Mouse (Mus musculus) retina, postnatal 1 day (tissue): ENCODE measurements at regions not wholly inside any gene's neighbourhood (a gene's known extent, or its start where the extent isn't known, plus 50 kb on each side); places are given as distances from the start of the nearest gene placed in this dataset.
A peak's percentile ranks its signal among the peaks of the same experiment; 100 is the strongest.
"Not testable (repeated sequence)": the region's sequence is repeated elsewhere in the genome, so short reads cannot be mapped to it uniquely, and the experiment has no call there.

Source experiments
- DNase-seq: peaks from one replicate; pipeline ENCODE4 v3.0.0-alpha.2; 2012

DNA sequence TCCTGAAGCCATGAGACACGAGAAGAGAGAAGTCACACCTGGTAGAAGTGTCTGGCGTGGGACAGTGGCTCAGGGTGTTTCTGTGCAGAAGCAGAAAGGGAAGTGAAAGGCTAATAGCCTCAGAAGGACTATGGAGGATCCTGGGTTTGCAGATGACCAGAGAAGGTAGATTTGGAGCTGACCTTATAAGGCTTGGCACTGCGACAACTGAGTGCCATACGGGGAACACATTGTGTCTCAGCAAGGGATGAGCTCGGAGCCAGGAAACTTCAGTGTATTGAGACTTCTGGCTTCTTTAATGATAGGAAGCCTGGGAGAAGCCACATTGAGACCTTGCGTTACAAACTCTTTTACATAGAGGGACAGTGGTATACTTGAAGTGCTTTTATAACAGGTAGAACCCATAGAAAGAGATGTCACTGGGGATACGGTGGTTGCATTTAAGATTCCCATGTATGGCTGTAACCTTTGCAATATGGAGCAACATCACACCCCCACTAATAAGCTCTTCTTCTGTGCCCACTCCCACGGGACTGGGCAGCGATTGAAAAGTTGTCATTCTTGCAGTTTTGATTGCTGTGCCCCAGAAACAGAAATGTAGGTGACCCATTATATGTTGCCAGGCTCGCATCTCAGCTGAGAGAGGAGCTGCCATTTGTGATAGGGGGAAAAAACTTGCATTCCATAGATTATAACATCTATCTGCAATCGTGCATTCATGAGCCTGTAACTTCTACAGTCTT, 61.8 kb upstream of the Dync1i1 start:
- DNase-seq: no peak

DNA sequence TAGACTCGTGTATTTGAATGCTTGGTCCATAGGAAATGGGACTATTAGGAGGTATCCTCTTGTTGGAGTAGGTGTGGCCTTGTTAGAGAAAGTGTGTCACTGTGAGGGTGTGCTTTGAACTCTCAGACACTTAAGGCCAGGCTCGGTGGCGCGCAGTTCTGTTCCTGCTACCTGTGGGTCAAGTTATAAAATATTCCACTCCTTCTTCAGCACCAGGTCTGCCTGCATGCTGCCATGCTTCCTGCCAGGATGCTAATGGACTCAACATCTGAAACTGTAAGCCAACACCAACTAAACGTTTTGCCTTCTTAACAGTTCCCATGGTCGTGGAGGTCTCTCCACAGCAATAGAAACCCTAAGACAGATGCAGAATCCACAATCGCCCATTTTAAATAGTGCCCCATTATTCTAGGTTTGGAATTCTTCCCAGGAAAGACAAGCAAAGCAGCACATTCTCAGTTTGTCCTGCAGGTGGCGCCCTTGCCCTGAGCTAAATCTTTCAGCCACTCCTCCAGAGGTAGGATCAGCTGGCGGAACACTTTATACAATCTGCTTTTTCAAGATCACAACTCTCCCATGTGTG, 80.2 kb upstream of the Dync1i1 start:
- DNase-seq: peak; percentile 79

DNA sequence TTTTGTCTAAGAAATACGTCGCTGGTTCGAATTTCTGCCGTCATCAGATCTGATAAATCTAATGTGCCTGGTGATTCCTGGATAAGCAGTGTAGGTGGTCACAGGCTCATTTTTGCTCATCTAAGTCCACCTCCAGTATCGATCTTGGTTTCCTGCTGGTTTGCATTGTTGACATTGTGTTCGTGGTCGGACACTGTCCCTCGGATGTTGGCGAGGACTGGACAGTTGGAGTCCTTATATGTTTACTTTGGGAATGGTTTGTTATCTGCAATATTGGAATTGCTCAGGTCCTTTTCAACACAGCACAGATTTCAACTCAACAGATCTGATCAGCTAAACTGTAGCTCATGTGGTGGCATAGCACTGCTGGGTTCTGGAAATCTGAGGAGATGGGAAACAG, 91.2 kb upstream of the Dync1i1 start:
- no peak for DNase-seq

DNA sequence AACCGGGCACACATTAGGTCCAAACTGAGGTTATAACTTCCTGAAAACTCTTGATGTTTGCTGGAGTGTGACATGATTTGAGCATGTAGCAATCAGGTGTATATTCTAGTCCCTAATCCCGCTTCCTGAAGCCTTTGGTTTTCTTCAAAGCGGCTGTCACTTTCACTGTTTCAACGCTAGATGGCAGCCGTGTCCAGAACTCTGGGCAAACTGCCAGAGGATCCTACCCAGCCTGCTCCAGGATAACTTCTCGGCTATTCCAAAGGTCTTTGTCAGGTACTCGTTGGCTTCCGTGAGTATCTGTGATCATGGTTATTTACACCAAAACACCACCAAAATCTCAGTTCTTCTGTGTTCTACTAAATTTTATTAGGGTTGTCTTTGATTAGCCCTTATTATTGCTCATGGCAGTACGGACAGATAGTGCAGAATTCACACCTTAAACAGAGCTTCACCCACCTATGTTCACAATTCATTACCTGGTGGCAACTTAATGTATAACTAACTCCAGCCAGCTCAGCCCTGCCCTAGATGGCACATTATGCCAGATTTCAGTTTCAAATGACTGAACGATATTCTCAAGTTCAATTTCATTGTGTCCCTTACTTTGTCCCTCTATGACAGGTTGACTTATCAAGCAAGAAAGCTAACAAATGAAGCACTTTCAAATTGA, 92.3 kb upstream of the Dync1i1 start:
- peak; percentile 81 for DNase-seq

DNA sequence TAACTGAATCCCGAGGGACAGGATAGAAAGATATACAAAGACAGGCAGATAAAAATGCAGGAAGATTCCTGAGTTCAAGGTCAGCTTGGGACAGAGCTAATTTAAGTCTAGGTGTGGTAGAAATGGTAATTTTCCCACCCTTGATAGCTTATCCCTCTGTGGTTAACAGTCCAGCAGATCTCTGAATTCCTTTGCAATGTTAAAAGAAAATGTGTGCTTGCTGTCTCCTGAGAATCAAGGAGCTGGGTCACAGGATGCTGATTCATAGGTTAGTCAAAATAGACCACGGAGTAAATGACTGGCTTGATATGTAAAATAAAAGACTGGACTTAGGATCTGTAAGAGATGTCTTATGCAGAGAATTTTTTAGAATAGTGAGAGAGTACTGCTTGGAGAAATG, 101.4 kb upstream of the Dync1i1 start:
- no peak for DNase-seq

DNA sequence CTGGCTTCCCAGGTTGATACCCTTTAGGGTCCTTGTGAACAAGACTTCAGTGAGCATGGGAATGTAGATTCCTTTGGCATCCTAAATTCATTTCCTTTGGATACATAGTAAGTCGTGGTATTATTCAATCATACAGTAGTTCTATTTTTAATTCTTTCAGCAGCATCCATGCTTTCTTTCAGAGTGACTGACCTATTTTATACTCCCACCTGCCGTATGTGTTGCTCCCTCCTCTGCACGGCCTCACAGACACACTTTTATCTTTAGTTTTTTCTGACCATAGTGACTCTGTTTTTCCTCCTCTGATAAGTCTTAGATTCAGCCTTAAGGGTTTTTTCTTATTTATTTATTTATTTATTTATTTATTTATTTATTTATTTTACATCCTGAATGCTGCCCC, 103.9 kb upstream of the Dync1i1 start:
- DNase-seq: no peak

DNA sequence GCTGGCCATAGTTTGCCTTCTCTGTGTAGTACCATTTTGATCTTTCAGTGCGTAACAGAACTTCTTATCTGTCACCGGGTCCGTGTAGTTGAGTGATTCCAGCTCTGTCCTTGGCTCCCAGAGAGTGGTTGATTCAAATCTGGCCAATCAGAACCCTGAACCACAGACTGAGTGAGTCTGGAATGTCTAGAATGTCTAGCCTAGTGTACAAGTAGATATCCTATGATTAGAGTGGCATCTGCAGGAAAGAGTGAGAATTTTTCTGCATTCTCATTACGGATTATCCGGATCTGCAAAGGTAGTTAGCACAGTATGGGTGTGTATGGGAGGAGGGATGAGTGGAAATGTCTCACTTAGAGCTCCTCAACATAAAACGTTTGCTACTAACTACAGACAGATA, 97.9 kb upstream of the Pdk4 start:
- no peak for DNase-seq

DNA sequence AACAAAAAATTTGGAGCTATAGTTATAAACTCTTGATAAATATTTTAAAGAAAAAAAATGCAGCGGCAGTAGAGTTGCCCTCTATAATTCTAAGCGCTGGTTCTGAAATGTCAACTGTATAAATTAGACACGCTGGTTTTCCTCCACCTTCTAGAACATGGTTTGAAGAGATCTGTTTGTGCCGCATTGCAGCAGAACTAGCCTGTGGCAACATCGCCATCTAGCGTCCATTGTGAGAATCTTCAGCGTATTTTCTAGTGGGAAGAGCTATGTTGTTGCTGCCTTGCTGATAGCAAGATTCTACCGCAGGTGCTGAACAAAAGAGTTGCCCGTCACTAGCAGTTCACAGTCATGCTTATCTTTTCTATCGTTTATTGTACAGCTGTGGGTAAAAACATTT, 93.5 kb upstream of the Pdk4 start:
- peak; percentile 88 for DNase-seq

DNA sequence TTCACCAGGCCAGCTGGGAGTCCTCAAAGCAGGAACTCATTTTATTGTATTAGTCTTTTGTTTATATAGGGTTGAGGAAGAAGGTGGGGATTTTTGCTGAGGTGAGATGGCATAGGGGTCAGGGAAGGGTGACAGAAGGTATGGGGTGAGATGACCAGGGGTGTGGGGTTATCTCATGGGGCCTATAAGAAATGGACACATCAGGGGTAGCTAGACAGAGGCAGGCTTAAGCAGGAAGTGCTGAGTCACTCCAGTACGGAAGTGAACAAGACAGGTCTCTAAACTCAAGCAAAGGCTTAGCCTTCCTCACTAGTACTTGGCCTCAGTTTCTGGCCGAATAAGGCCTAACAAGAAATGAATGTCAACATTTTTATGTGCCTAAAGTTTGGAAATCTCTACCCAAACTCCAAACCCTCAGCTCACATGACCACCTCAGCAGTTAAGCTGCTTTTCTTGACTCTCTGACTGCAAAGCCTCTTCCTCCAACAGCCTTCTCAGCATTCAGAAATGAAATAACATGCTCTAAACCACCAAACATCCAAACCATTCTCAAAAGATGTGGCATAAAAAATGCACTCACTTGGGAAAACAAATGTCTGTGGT, 86.9 kb upstream of the Pdk4 start:
- DNase-seq: no peak

DNA sequence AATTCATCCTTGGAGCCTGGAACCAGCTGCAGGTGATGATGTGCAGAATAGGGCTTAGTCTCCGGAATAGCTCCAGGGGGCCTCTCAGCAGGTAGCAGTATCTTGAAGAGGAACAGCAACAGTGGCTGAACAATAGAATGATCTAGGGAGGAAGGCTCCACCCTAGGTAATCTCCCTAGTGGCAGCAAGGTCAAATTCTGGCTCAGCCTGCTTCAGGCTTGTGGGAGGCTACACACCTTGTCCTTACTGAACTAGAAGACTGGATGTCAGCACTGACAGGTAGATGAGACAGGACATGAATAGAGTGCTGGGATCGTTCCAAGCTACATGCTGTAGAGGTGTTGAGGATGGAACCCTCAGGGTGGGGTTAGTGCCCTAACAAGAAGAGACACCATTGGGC, 80.8 kb upstream of the Pdk4 start:
- DNase-seq: not testable (repeated sequence)

DNA sequence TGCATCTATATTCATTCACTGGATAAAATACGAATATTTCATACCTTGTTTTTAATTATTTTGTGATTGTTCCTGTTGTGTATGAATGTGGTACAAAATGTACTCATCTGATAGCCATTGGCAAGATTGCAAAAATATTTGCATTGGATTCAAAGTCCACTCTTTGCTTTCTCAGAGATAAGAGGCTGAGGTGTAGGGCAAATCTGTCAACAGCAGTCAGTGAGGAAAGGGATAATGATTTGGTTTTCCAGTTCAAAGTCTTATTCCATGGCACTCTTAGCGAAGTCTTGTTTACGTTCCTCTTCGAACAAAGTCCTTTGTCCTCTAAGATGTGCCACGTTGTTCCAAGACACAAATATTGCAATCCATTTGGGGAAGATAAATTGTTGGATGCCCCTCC, 70.5 kb upstream of the Pdk4 start:
- no peak for DNase-seq

DNA sequence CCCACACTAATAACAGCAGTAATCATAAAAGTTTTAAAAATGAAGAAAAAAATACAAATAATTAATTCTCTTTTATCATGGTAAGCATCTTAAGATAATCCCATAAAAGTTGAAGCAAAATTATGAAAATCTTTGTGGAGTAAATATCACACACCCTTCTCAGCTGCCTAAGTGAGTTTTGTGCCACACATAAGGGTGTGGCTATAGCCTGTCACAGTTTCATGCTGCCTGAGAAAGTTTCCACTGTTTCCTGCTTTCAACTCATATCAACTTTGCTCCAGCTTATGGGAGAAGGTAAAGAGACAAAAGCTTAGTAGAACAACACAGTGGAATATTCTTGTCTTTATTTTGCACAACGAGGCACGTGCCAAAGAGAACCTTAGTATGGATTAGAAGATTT, 68.9 kb upstream of the Pdk4 start:
- DNase-seq: no peak

DNA sequence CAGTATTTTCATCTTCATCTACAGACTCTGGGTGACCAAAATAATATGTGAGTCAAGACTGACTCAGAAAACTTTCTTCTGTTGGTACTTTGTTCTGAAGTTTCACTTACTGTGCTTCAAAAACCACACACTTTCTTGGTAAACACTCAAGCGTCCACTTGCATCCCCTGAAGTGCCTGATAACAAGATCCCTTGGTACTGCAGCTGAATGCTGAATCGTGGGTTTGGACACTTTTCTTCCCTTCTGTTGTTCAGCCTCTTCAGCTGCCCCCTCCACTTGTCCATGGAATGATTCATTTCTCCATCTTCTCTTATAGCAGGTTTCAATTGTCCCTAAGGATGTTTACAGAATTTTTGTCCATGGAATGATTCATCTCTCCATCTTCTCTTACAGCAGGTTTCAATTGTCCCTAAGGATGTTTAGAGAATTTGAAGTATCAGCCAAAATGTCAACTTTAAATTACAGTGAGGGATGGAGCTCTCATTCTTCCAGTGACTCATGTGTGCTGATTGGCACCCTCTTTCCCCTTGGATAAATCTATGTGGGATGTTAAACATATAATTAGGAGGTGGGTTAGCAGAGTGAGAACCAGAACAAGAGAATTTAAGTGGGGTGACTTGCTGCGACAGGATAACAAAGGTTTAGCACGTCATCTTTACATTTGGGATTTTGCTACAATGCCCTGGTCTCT, 57.7 kb upstream of the Pdk4 start:
- DNase-seq: no peak

DNA sequence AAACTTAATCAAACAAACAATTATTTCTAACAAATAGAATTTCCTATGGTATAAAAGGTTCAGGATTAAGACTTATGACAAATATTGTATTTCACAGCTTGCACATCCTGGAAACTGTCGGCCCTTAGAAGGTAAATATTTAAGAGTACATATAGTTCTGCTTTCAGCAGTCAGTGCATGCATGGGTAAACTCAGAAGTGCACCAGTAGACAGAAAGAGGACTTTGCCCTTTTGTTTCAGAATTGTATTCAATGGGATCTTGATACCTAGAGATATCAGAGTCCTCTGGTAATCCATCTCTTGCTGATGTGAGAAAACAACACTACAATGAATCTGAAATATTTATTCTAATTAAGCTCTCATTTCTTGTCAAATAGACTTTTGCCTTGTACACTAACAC, 54.0 kb upstream of the Pdk4 start:
- DNase-seq: no peak
